25 mouse cellular contexts compared by ENCODE assay signal in genomic region chr8:76381643-76382042, GRCm38 (mm10).
"Had no signal": no experiment of that assay in that cellular context is flagged by ENCODE, and none has a peak within 500 bp of the region (broad histone marks: within the 10 kb centered on the region; RNA-seq: fewer than 3 reads in every experiment).

No protein-coding gene starts in this region.

- DNase-seq: forebrain, postnatal 0 days; gastrocnemius, postnatal 14 days; gastrocnemius, postnatal 36 days; heart, adult 11 months; heart, adult 2 months; heart, postnatal 14 days; heart, postnatal 36 days; kidney, adult 11 months; kidney, adult 2 months; kidney, adult 9 months; kidney, postnatal 14 days; kidney, postnatal 36 days; layer of hippocampus, postnatal 36 days; left cerebral cortex, postnatal 4 days had no signal

- H3K9me3 ChIP-seq: heart, embryonic 13.5 days; heart, embryonic 15.5 days; hindbrain, embryonic 13.5 days; hindbrain, embryonic 15.5 days; kidney, embryonic 15.5 days; limb, embryonic 13.5 days; limb, embryonic 15.5 days had no signal

- H3K9ac ChIP-seq: forebrain, postnatal 0 days; heart, embryonic 13.5 days; heart, embryonic 15.5 days; hindbrain, embryonic 13.5 days; hindbrain, embryonic 15.5 days; kidney, embryonic 15.5 days; limb, embryonic 13.5 days; limb, embryonic 15.5 days had no signal

- H3K36me3 ChIP-seq: heart, embryonic 13.5 days; heart, embryonic 15.5 days; hindbrain, embryonic 13.5 days; hindbrain, embryonic 15.5 days; kidney, embryonic 15.5 days; limb, embryonic 13.5 days; limb, embryonic 15.5 days had no signal

- ATAC-seq: forebrain, postnatal 0 days; hindbrain, postnatal 0 days; intestine, embryonic 16.5 days had no signal

- H3K4me2 ChIP-seq: heart, embryonic 11.5 days; heart, embryonic 13.5 days; heart, embryonic 15.5 days; hindbrain, embryonic 13.5 days; hindbrain, embryonic 15.5 days; kidney, embryonic 15.5 days; limb, embryonic 13.5 days; limb, embryonic 15.5 days had no signal

- H3K27me3 ChIP-seq: heart, embryonic 13.5 days; heart, embryonic 15.5 days; hindbrain, embryonic 13.5 days; hindbrain, embryonic 15.5 days; kidney, embryonic 15.5 days; limb, embryonic 13.5 days; limb, embryonic 15.5 days had no signal

- H3K4me3 ChIP-seq: heart, adult 2 months; heart, embryonic 13.5 days; heart, embryonic 15.5 days; hindbrain, embryonic 13.5 days; hindbrain, embryonic 15.5 days; kidney, embryonic 15.5 days; limb, embryonic 13.5 days; limb, embryonic 15.5 days had no signal

- H3K27ac ChIP-seq: heart, adult 2 months; heart, embryonic 13.5 days; heart, embryonic 15.5 days; hindbrain, embryonic 13.5 days; hindbrain, embryonic 15.5 days; hindbrain, postnatal 0 days; kidney, embryonic 15.5 days; kidney, postnatal 0 days; limb, embryonic 13.5 days; limb, embryonic 15.5 days had no signal

- H3K4me1 ChIP-seq: heart, embryonic 13.5 days; heart, embryonic 15.5 days; hindbrain, embryonic 13.5 days; hindbrain, embryonic 15.5 days; limb, embryonic 13.5 days; limb, embryonic 15.5 days had no signal
